Mouse (Mus musculus) Muller cell, postnatal 12 days (primary cell): ENCODE data around the gene Mturn.

Experiments
- DNase-seq: peaks from one replicate; pipeline ENCODE4 v3.0.0-alpha.2; 2015; ENCODE audit errors: inconsistent ontology term

Mturn gene

DNA sequence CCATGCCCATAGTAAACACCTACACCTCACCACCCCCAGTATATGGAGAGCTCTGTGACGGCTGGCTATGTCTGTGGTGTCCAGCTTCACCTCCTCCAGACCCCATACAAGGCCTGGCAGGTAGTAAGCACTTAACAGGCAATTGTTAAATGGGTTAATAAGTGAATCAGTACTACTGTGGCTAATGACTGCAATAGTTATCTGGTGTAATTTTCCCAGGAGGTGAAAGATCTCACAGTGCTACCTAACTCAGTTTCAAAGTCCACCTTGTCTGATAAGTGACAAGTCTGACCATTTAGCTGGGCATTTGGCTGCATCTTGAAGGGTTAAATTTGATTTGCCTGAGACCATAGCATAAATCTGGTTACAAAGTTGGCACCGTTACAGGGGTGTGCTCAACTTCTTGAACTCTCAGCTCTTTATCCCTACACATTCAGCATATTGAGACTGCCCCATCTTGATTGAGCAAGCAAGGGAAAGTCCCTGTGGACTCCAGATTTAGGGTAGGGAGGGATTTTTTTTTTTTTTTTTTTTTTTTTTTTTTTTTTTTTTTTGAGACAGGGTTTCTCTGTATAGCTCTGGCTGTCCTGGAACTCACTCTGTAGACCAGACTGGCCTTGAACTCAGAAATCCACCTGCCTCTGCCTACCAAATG lies 48.2 kb downstream of the Mturn start:
- DNase-seq: no peak

DNA sequence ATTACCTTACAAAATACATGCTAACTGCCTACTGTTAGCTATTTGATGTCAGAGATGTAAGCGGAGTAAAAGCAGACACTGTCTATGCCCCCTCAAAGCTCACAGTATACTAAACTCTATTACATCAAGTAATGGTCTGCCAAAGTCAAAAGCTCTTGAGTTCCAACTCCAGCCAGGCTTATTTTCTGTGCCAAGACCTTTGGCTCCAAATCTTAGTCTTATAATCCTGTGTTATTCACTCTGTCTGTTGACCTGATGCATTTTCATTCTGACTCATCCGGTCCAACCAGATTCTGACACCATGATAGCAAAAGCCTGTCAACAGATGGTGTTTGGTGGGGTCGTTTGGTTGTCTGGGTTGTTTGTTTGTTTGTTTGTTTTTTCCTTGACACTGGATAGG lies 50.3 kb downstream of the Mturn start:
- DNase-seq: peak; percentile 46

GRCm38 (mm10) chr6:54732721-54733120 lies 51.3 kb downstream of the Mturn start:
- DNase-seq: peak; percentile 35

DNA sequence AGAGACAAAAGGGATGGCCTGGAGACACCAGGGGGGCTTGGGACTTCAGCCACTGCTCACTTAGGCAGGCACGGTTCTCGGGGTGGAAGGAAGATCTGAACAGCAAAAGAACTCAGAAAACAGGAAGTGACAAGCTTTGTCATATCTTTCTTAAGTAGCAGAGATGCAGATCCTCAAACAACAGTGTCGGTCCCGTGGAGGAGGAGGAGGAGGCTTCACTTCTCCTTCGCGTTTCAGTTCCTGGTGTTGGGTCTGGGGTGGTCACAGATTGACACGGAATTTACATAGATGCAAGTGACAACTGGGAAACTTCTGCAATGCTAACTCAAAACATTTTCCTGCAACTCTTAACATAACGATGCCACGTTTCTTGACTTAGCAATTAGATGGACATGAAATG lies 54.7 kb downstream of the Mturn start:
- no peak for DNase-seq

- DNase-seq: no peak
Observed at GRCm38 (mm10) chr6:54737255-54737654, 55.8 kb downstream of the Mturn start.

DNA sequence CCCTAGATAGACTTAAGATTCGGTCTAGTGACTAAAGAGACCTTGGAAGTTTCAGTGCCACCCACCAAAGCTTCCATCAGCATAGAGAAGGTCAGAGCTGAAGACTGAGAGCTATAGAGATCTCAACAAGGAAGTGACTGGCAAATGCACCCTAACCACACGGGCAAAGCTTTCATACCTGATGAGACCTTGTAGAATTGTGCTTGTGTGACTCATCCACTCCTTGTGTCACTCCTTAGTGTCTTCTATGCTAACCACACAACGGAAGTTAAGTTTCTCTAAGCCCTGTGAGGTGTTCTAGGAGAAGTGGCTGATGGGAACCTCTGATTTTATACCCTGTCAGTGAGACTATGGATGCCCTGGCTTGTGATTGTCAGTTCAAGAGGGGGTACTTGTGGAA lies 56.3 kb downstream of the Mturn start:
- no peak for DNase-seq

GRCm38 (mm10) chr6:54749056-54749455 lies 67.6 kb downstream of the Mturn start:
- no peak for DNase-seq

- no peak for DNase-seq
Observed at GRCm38 (mm10) chr6:54751621-54752020, 70.2 kb downstream of the Mturn start.

DNA sequence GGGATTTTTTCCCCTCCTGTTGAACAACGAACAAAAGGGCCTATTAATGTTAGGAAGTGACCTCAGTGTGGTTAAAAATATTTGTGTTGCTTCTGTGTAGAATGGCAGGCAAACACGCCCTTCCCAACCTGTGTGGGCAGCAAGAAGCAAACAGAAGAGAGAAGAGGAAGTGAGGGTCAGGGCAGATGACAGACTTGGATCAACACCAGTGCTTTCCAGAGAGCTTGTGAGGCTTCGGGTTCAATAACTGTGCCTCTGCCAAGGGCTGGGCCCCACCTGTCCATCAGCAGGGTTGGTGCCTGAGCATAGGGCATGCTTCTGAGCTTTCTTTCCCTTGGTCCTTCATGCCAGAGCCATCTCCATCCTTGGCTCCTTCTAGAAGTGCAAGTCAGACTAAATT lies 70.7 kb downstream of the Mturn start:
- DNase-seq: peak; percentile 43
